Mouse (Mus musculus) limb, embryonic 14.5 days (tissue): Measurements from ENCODE around the gene Ptprg. TPM values are rescaled to one million over a fixed set of nuclear protein-coding genes. Genes with fewer than 3 reads are reported as not detected.

Experiments
- ATAC-seq: fragments of 200-750 bp; cut with Nextera tagmentation; 2 replicates; pipeline ENCODE4 v1.8.0; 2017; ENCODE audit warnings: low read depth, moderate number of reproducible peaks, moderate TSS enrichment; ENCODE audit not compliant: low FRiP score
- DNase-seq: peaks from one replicate; pipeline ENCODE4 v3.0.0-alpha.2; 2015; ENCODE audit warnings: low spot score
- H3K27ac ChIP-seq: fragments of 300-500 bp; sonication (generic); replicated peaks from 2 replicates; pipeline ENCODE4 v1.5.1; 2014; ENCODE audit warnings: low read depth, mild to moderate bottlenecking, low read length, moderate library complexity, mixed read lengths
- H3K27me3 ChIP-seq: fragments of 300-500 bp; sonication (generic); 2 replicates; pipeline ENCODE4 v1.6.1; 2014; ENCODE audit warnings: low read length, mixed read lengths; ENCODE audit not compliant: control insufficient read depth, insufficient read depth
- H3K36me3 ChIP-seq: fragments of 300-500 bp; sonication (generic); 2 replicates; pipeline ENCODE4 v1.6.1; 2014; ENCODE audit warnings: mild to moderate bottlenecking, low read length, moderate library complexity, mixed read lengths; ENCODE audit not compliant: control insufficient read depth, insufficient read depth
- H3K4me1 ChIP-seq: fragments of 300-500 bp; sonication (generic); 2 replicates; pipeline ENCODE4 v1.6.1; 2014; ENCODE audit warnings: antibody characterized with exemption, low read length, mixed read lengths; ENCODE audit not compliant: control insufficient read depth, insufficient read depth
- H3K4me2 ChIP-seq: fragments of 300-500 bp; sonication (generic); replicated peaks from 2 replicates; pipeline ENCODE4 v1.6.1; 2014; ENCODE audit warnings: low read depth, mild to moderate bottlenecking, low read length, moderate library complexity; ENCODE audit not compliant: severe bottlenecking
- H3K4me3 ChIP-seq: fragments of 300-500 bp; sonication (generic); replicated peaks from 2 replicates; pipeline ENCODE4 v1.5.1; 2014; ENCODE audit warnings: low read length
- H3K9ac ChIP-seq: fragments of 300-500 bp; sonication (generic); 2 replicates; pipeline ENCODE4 v1.6.1; 2014; ENCODE audit warnings: mild to moderate bottlenecking, low read depth, low read length, moderate library complexity; ENCODE audit not compliant: severe bottlenecking
- H3K9me3 ChIP-seq: fragments of 300-500 bp; sonication (generic); 2 replicates; pipeline ENCODE4 v1.6.1; 2016; ENCODE audit warnings: low read length; ENCODE audit not compliant: control insufficient read depth
- POLR2A ChIP-seq: fragments of 200-500 bp; IDR thresholded peaks from 2 replicates; pipeline ENCODE4 v1.8.0; 2012; ENCODE audit warnings: inconsistent platforms, mild to moderate bottlenecking, moderate library complexity, borderline replicate concordance; ENCODE audit not compliant: insufficient read depth, insufficient read length; ENCODE audit errors: extremely low read depth
- WGBS: fragments of 180-500 bp; shearing (Covaris S2); extraction: QIAGEN DNeasy Blood & Tissue Kit; methylation state at CpG from one replicate; pipeline ENCODE4 v1.1.7; 2014; 5-methylcytosine and 5-hydroxymethylcytosine counted together
- polyA plus RNA-seq, 2 experiments: library from polyadenylated mRNA; depleted of rRNA in 1 of 2; stranded (reverse) in 1 of 2; unstranded in 1 of 2; fragments of >200 nt; fragmentation: Nextera tagmentation in 1 of 2; extraction: Ambion mirVana in 1 of 2; gene quantifications; 2 replicates each; pipeline versions ENCODE4 v1.2.1 to v1.2.3; 2012 to 2014

The Ptprg gene
- polyA plus RNA-seq, 2 experiments = 25.5 to 28.6 TPM

GRCm38 (mm10) chr14:11983031-11983430 lies 429.7 kb downstream of the Ptprg start:
- 70% methylated on average over 9 of the region's 9 CpGs for WGBS
- Histone ChIP-seq H3K9ac (no peak overlapping the region), H3K4me2 (no peak overlapping the region), H3K4me3 (no peak overlapping the region), H3K4me1 (no peaks in the 10 kb centered on the region), H3K27ac (no peak overlapping the region), H3K27me3 (no peaks in the 10 kb centered on the region), H3K9me3 (no peaks in the 10 kb centered on the region), H3K36me3 (no peaks in the 10 kb centered on the region)
- DNase-seq = no peak
- no peak for TF ChIP-seq POLR2A
- ATAC-seq = no peak

- DNase-seq (no peak), ATAC-seq (no peak)
- Histone ChIP-seq H3K9me3 (no peaks in the 10 kb centered on the region), H3K4me3 (no peak overlapping the region), H3K9ac (no peak overlapping the region), H3K4me2 (no peak overlapping the region), H3K27ac (no peak overlapping the region), H3K4me1 (no peaks in the 10 kb centered on the region), H3K27me3 (no peaks in the 10 kb centered on the region), H3K36me3 (no peaks in the 10 kb centered on the region)
- 50% methylated on average over 3 of the region's 3 CpGs for WGBS
- TF ChIP-seq POLR2A = no peak
Observed at GRCm38 (mm10) chr14:11984086-11984485, 430.8 kb downstream of the Ptprg start.

GRCm38 (mm10) chr14:11988975-11989374 lies 435.6 kb downstream of the Ptprg start:
- 59% methylated on average over 2 of the region's 2 CpGs for WGBS
- Histone ChIP-seq H3K4me1 (no peaks in the 10 kb centered on the region), H3K9me3 (no peaks in the 10 kb centered on the region), H3K9ac (no peak overlapping the region), H3K36me3 (no peaks in the 10 kb centered on the region), H3K4me3 (no peak overlapping the region), H3K4me2 (no peak overlapping the region), H3K27me3 (no peaks in the 10 kb centered on the region), H3K27ac (no peak overlapping the region)
- no peak for TF ChIP-seq POLR2A
- ATAC-seq = no peak
- DNase-seq = no peak

- Histone ChIP-seq H3K27ac (no peak overlapping the region), H3K27me3 (no peaks in the 10 kb centered on the region), H3K4me3 (no peak overlapping the region), H3K36me3 (no peaks in the 10 kb centered on the region), H3K4me2 (no peak overlapping the region), H3K9me3 (no peaks in the 10 kb centered on the region), H3K9ac (no peak overlapping the region), H3K4me1 (no peaks in the 10 kb centered on the region)
- 59% methylated on average over 2 of the region's 2 CpGs for WGBS
- ATAC-seq (no peak), DNase-seq (no peak)
- no peak for TF ChIP-seq POLR2A
Observed at GRCm38 (mm10) chr14:11991151-11991550, 437.8 kb downstream of the Ptprg start.

GRCm38 (mm10) chr14:11992111-11992510 lies 438.8 kb downstream of the Ptprg start:
- no peak overlapping the region for H3K9ac ChIP-seq
- no peak for ATAC-seq
- no peak overlapping the region for H3K4me3 ChIP-seq
- H3K27ac ChIP-seq = no peak overlapping the region
- no peaks in the 10 kb centered on the region for H3K4me1 ChIP-seq
- H3K4me2 ChIP-seq = no peak overlapping the region
- no peaks in the 10 kb centered on the region for H3K9me3 ChIP-seq
- DNase-seq = no peak
- no peaks in the 10 kb centered on the region for H3K36me3 ChIP-seq
- 70% methylated on average over 4 of the region's 4 CpGs for WGBS
- no peak for TF ChIP-seq POLR2A
- no peaks in the 10 kb centered on the region for H3K27me3 ChIP-seq

GRCm38 (mm10) chr14:11992534-11992933 lies 439.2 kb downstream of the Ptprg start:
- TF ChIP-seq POLR2A = no peak
- WGBS = 92% methylated on average over 6 of the region's 6 CpGs
- Histone ChIP-seq H3K27me3 (no peaks in the 10 kb centered on the region), H3K4me3 (no peak overlapping the region), H3K27ac (no peak overlapping the region), H3K4me2 (no peak overlapping the region), H3K9me3 (no peaks in the 10 kb centered on the region), H3K36me3 (no peaks in the 10 kb centered on the region), H3K4me1 (no peaks in the 10 kb centered on the region), H3K9ac (no peak overlapping the region)
- ATAC-seq = no peak
- DNase-seq = no peak
